In the genomic region with DNA sequence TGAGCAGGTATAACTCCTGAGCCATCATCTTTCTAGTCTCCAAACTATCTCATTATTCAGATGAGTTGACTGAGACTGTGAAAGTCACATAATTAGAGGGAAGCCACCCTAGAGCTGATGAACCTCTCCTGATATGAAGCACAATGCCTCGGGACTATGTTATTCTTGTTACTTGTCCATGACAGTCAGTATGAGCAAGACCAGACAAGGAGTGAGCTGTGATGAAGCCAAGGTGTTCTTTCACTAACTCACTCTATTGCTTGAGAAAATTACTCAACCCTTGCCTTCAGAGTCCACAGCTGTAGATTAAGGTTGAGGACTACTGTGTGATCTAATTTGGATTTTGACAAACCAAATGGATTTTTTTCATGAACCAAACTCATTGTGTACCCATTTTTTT, we compare ENCODE assay signal across 14 mouse cellular contexts.
DNase-seq lines count a peak whose midpoint lies in the region.
"Had no signal": no experiment of that assay in that cellular context is flagged by ENCODE, and none has a peak within 500 bp of the region (broad histone marks: within the 10 kb centered on the region; RNA-seq: fewer than 3 reads in every experiment).

No protein-coding gene starts in this region.

- peak; percentile 80 for DNase-seq in fat pad, adult 2 months (ENCODE audit: extremely low read depth, low read depth, low spot score)
- peak; percentile 75 for DNase-seq in gonadal fat pad, adult 2 months (ENCODE audit: low read depth)
- no peak for DNase-seq in spleen, adult 18-20 months
- no peak for DNase-seq in gastrocnemius, postnatal 25 days
- DNase-seq: adrenal gland, adult 2 months; adrenal gland, adult 8-10 months; adrenal gland, postnatal 10 days; adrenal gland, postnatal 14 days; adrenal gland, postnatal 25 days; adrenal gland, postnatal 36 days; B cell, adult 2 months; cerebellum, adult 11 months; cerebellum, adult 11-12 months; cerebellum, adult 18-20 months had no signal

Comparison
In these comparisons a context has a peak if more than half of its experiments do, and no peak if none do; other contexts are left out.
1. DNase-seq: peak in fat pad, adult 2 months (single experiment) and gonadal fat pad, adult 2 months (single experiment); none in spleen, adult 18-20 months (0 of 2) and gastrocnemius, postnatal 25 days (single experiment).